Mouse (Mus musculus): ENCODE results near the gene Suv39h1.
"Not testable (repeated sequence)": the region's sequence is repeated elsewhere in the genome, so short reads cannot be mapped to it uniquely, and the experiment has no call there.

The Suv39h1 gene

DNA sequence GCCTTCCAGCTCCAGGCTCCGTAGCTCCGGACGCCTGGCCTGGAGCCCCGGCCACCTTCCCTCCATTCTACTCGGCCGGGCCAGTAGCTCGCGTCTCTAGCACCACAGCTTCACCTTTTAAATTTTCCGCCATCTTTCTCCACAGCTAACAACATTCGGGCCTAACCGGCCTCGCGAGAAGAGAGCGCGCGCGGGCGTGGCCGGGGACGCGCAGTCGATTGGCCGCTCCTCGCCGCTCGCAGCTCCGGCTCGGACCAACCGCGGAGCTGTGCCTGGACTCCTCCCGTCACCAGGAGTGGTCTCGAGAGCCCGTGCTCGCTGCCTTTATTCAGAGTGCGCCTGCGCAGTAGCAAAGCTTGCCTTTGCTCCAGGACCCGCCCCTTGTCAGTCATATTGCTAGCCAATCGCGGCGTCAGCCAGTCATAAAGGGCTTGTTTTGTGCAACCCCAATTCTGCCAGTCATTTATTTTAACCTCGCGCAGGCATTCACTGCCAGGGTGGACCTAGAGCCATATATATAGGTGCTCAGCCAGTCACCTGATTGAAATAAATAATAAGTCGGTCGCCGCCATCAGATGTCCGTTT, at the start of gene Suv39h1:
Suv39h1 (minus strand) TSS at position 331 of the 585 bp plus-strand sequence.
- peak; percentile 98 for DNase-seq (ENCODE audit: low spot score)

DNA sequence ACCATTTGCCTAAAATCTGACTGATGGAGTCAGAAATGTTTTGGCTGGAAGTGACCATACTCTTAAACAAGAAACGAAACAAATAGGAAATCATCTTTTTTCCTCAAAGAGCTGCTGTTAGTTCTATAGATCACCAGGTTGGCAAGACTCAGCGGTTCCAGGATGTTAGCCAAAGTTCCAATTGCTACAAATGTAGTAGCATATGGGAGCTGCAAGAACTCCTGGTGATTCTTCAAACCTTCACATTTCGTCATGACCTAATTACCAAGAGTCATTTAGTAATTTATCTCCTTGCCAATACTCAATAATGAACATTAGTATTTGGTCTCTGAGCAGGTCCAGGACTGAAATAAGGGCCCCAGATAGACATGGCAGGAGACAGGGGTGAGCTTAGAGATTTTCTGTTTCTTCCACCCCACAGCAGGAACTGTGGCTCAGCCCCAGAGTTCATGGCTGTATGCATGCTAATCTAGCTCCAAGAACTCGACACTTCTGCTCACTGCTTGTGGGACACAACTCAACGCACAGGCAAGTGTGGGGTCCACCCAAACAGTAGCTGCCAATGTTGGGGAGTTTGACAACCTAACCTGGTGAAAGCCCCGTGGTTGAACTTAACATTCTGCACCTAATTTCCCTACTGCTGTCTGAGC, 49.4 kb upstream of the Suv39h1 start:
- no peak for DNase-seq (ENCODE audit: low spot score)

DNA sequence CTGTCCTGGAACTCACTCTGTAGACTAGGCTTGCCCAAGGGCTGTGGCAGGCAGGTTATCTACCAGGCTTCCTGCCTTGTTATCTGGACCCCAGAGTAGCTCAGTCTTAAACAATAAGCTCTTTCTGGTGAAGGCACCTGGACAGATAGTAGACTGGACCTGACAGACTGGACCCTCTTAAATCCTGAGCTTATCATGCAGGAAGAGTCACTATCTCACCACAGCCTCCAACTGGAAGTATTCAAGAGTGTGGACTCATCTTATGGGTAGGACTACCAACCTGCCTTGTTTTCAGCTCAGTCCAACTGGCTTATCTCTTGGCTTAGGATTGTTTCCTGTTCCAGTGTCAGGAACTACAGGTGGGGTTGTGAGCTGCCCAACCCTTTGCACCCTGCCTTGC, 42.7 kb upstream of the Suv39h1 start:
- DNase-seq (ENCODE audit: low spot score), result no peak

- no peak for DNase-seq (ENCODE audit: low spot score)
Measured at GRCm38 (mm10) chrX:8115275-8115674, 40.7 kb upstream of the Suv39h1 start.

DNA sequence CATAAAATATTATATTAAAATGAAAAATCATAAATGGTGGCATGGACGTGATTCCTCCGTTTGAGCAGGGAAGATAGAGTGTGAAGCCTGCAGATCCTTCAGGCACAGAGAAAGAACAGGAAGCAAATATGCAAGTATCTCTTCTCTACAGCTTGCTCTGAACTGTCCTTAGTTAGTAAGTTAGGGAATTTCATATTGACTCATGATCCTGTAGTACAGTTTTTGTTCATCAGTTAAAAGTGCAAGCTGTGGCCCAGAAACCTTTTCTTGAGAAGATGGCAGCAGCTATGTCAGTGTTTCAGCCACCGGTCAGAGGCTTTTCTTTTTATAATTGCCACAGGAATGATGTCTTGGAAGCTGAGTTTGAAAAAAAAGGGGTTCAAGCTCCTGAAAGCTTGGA, 30.5 kb upstream of the Suv39h1 start:
- no peak for DNase-seq (ENCODE audit: low spot score)

DNA sequence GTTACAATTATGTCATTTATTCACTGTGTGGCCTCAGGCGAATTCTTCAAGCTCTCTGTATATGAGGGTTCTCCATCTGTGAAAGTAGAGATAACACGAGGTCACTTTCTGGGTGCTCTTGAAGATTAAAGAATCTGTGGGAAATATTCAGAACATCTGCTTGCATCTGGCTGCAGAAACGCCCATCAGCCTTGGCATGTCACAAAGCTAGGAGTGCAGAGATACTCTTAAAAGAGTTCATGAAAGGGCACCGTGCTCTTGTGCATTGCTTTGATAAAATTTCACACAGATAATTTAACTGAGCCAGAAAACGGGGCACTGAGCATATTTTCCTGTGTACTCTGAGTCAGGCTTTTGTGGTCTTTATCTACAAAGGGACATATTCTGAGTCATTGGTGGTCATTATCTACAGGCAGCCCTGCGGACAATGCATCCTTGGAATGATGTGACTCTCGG, 27.7 kb upstream of the Suv39h1 start:
- no peak for DNase-seq (ENCODE audit: low spot score)

GRCm38 (mm10) chrX:8101017-8101416, 26.5 kb upstream of the Suv39h1 start:
- peak; percentile 83 for DNase-seq (ENCODE audit: low spot score)

GRCm38 (mm10) chrX:8099435-8099834, 24.9 kb upstream of the Suv39h1 start:
- no peak for DNase-seq (ENCODE audit: low spot score)

DNA sequence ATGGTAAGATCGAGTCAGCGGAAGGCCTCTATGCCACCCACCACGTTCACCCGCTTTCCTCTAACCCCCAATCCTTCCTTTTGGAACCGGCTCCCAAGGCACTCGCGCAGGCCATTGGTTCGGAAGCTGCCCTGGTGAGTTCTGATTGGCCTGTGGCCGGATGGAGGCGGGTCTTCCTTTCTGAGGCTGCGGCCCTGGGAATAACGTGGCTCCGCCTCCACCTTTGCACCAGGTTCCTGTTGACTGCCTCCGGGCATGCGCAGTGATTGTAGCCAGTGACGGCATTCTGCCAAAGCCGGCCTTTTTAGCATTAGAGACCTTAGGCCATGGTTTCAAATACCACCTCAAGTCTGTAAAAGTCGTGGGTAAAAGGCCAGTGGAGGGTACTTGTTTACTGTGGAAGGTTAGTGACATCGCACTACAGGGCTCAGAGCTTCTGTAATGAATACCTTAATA, 22.3 kb upstream of the Suv39h1 start:
- peak; percentile 98 for DNase-seq (ENCODE audit: low spot score)

DNA sequence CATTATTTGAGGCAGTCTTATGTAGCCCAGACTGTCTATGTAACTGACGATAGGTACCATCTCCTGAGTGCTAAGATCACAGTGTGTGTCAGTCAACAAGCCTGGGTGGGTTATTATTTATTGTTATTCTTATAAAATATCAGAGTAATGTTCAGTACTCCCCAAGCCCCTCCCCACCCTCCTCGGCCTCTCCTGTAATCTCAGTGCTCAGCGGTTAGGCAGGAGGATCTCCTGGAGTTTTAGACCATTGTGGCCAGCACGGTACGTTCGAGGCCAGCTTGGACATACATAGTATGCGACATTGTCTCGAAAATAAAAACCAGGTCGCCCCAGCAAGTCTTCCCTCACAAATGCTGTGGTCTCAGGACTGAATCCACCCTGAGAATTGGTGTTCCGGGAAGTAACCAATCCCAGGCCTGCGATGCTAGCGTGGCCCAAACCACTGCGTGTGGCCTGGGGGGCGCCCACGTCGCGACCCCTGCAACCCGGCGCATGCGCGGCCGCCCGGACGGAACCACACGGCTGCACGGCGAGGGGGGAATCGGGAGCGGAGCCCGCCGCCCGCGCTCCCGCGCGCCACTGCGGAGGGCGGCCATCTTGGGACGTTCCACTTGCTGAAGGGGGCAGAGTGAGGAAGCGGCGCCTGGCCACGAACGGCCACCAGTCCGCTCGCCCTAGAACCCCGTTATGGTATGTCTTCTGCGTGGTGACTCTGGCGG, 21.7 kb upstream of the Suv39h1 start:
- DNase-seq (ENCODE audit: low spot score), result not testable (repeated sequence)

DNA sequence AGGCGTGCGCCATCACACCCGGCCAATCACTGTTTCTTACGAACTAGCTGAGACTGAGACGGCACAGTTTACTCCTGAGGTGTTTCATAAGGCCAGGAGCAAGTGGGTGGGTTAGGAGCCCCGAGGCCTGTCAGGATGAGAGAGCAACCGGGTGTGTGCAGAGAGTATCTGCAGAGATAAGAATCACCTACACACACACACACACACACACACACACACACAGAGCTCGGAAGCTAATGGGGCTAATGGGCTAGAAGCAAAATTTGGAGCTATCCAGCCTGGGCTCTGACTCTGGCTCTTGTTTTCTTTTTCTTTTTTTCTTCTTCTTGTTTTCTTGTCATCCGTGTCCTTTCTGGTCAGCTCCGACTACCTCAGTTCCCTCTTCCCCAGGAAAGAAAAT, 21.0 kb upstream of the Suv39h1 start:
- DNase-seq (ENCODE audit: low spot score), result peak; percentile 44

DNA sequence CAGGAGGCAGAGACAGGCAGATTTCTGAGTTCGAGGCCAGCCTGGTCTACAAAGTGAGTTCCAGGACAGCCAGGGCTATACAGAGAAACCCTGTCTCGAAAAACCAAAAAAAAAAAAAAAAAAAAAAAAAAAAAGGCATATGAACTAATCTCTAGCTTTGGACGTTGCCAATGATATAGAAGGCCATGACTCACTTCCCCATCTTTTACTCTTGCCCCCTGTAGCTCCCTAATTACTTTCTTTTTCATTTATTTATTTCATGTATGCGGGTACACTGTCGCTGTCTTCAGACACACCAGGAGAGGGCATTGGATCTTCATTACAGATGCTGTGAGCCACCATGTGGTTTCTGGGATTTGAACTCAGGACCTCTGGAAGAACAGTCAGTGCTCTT, 16.4 kb upstream of the Suv39h1 start:
- DNase-seq (ENCODE audit: low spot score), result not testable (repeated sequence)

DNA sequence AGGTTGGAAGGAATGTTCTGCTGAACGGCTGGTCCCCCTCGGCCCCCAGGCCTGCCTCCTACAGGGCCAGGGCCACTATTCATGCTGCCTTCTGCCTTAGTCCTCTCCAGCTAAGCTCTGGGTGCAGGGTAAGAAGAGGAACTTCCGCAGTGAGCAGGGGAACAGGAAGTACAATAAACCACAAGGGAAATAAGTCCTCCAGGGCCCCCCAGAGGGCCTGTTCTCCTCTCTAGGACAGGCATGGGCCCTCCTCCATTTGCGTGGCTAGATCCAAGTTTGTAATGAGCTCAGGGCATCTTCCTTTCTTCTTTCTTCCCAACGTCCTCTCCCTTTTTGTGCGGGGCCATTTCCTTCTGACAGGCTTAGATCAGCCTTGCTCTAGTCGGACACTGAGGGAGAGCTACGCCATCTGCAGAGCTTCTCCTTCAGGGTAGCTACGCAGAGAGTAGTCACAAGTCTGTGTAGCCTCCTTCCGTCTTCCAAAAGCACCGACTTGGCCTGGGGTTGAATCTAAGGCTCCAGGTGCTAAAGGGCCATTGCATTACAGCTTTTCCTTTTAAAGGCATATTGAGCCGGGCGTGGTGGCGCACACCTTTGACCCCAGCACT, 15.9 kb upstream of the Suv39h1 start, which contains the start of gene Was:
Was (minus strand) TSS at position 153 of the 608 bp plus-strand sequence.
- DNase-seq (ENCODE audit: low spot score), result no peak

DNA sequence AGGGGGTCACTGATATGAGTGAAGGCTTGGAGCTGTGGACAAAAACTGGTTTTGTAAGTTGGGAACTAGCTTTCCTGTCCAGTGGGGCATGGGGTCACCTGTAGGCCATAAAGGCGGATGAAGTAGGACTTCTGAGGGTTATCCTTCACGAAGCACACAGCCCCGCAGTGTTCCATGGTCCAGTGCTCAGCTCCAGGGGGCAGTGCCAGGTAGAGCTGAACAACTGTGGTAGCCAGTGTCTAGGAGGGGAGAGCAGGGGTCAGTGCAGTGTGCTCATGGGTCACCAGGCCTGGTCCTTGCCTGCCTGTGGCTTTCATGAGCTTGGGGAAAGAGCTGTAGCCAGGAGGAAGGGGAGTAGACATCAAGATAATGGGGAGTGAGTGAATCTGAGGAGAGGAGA, 15.2 kb upstream of the Suv39h1 start:
- DNase-seq (ENCODE audit: low spot score), result no peak

- DNase-seq (ENCODE audit: low spot score), result no peak
Measured at GRCm38 (mm10) chrX:8085611-8086010, 11.1 kb upstream of the Suv39h1 start.

- peak; percentile 60 for DNase-seq (ENCODE audit: low spot score)
Measured at GRCm38 (mm10) chrX:8084771-8085259, 10.3 kb upstream of the Suv39h1 start.

DNA sequence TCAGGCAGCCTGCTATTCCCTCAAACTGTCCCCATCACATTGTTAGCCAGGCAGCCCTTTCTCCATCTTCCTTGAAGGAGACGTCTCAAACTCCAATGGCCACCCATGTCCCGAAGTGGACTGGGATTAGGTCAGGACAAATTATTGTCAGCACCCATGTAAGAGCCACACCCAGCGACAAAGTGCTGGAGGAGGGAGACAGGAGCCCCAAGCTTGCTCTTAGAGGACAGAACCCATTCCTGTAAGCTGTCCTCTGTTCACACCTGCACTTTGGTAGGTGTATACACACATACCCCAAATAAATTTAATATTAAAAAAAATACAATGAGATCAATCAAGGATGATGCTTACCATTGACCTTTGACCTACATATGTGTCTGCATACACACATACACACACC, 544 bp upstream of the Suv39h1 start:
- DNase-seq (ENCODE audit: low spot score), result no peak

DNA sequence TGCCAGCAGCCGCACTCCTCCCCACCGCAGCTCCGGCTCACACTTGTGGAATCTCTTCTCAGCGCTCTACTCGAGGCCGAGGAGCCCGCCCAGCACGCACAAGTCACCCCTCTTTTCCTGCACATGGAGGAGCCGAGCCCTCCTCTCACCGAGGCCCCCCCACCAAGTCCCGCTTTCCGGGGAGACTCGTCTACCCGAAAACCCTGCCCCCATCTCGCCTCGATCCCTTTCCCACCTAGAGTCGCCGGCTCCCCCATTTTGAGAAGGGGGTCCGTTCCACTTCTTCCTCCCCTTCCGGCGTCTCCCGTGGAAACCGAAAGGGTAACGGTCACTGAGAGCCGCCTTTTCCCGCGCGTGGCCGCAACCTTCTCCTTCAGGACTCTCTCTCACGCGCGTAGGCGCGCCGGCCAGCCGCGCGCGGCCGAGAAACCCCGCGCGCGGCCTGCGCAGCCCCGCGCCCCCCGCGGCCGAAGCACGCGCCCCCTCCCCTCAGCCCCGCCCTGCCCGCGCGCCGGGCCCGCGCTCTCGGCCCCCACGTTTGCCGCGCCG, 605 bp downstream of the Suv39h1 start:
- peak; percentile 49 for DNase-seq (ENCODE audit: low spot score)

GRCm38 (mm10) chrX:8069166-8069565, 5.4 kb downstream of the Suv39h1 start:
- no peak for DNase-seq (ENCODE audit: low spot score)

- not testable (repeated sequence) for DNase-seq (ENCODE audit: low spot score)
Measured at GRCm38 (mm10) chrX:8051044-8051781, 23.3 kb downstream of the Suv39h1 start.

GRCm38 (mm10) chrX:8033009-8033408, 41.6 kb downstream of the Suv39h1 start:
- DNase-seq (ENCODE audit: low spot score), result no peak
